Mouse (Mus musculus) lung, postnatal 36 days (tissue): ENCODE measurements around the gene Sfrp2.
A peak's percentile ranks its signal among the peaks of the same experiment; 100 is the strongest.

Experiments
- DNase-seq: peaks from one replicate; pipeline ENCODE4 v3.0.0; 2022; ENCODE audit warnings: mixed read lengths

Sfrp2 gene

GRCm38 (mm10) chr3:83765871-83766725 is at the start of gene Sfrp2:
TSS of gene Sfrp2 (plus strand) at chr3:83766321.
- DNase-seq, result no peak

GRCm38 (mm10) chr3:83717643-83718231 is 48.4 kb upstream of the Sfrp2 start:
- peak; percentile 15 for DNase-seq

- no peak for DNase-seq
These were observed 47.5 kb upstream of the Sfrp2 start for GRCm38 (mm10) chr3:83718662-83719061.

- DNase-seq, result no peak
These were observed 37.9 kb upstream of the Sfrp2 start for GRCm38 (mm10) chr3:83728223-83728622.

GRCm38 (mm10) chr3:83728675-83729390 is 37.3 kb upstream of the Sfrp2 start:
- DNase-seq, result no peak

GRCm38 (mm10) chr3:83733985-83734384 is 32.1 kb upstream of the Sfrp2 start:
- no peak for DNase-seq

GRCm38 (mm10) chr3:83736980-83737379 is 29.1 kb upstream of the Sfrp2 start:
- no peak for DNase-seq

- no peak for DNase-seq
These were observed 25.9 kb upstream of the Sfrp2 start for GRCm38 (mm10) chr3:83740246-83740645.

GRCm38 (mm10) chr3:83747276-83747675 is 18.8 kb upstream of the Sfrp2 start:
- no peak for DNase-seq

GRCm38 (mm10) chr3:83747895-83748294 is 18.2 kb upstream of the Sfrp2 start:
- DNase-seq, result no peak

- DNase-seq, result no peak
These were observed 14.5 kb upstream of the Sfrp2 start for GRCm38 (mm10) chr3:83751625-83752024.

GRCm38 (mm10) chr3:83752196-83752595 is 13.9 kb upstream of the Sfrp2 start:
- no peak for DNase-seq

GRCm38 (mm10) chr3:83755043-83755635 is 11.0 kb upstream of the Sfrp2 start:
- no peak for DNase-seq

- peak; percentile 16 for DNase-seq
These were observed 10.5 kb upstream of the Sfrp2 start for GRCm38 (mm10) chr3:83755666-83756065.

GRCm38 (mm10) chr3:83762361-83762760 is 3.8 kb upstream of the Sfrp2 start:
- DNase-seq, result no peak

- DNase-seq, result peak; percentile 80
These were observed 2.3 kb upstream of the Sfrp2 start for GRCm38 (mm10) chr3:83763551-83764548.

GRCm38 (mm10) chr3:83766726-83767070 is 577 bp downstream of the Sfrp2 start:
- no peak for DNase-seq

GRCm38 (mm10) chr3:83767121-83767520 is 1.0 kb downstream of the Sfrp2 start:
- no peak for DNase-seq

GRCm38 (mm10) chr3:83768293-83769035 is 2.3 kb downstream of the Sfrp2 start:
- peak; percentile 38 for DNase-seq

GRCm38 (mm10) chr3:83769036-83769410 is 2.9 kb downstream of the Sfrp2 start:
- no peak for DNase-seq

GRCm38 (mm10) chr3:83771160-83771869 is 5.2 kb downstream of the Sfrp2 start:
- no peak for DNase-seq
